Mouse (Mus musculus): Measurements from ENCODE around the gene Calr. TPM values are rescaled to one million over a fixed set of nuclear protein-coding genes. Genes with fewer than 3 reads are reported as not detected.
"Not testable (repeated sequence)": the region's sequence is repeated elsewhere in the genome, so short reads cannot be mapped to it uniquely, and the experiment has no call there.

Gene Calr
- polyA plus RNA-seq, 1 experiment from 2014 or later: 938 TPM

- WGBS: 1% methylated on average over 58 of the region's 59 CpGs
- peak; percentile 72 for ATAC-seq (ENCODE audit: insufficient read depth, low FRiP score, low read depth)
- H3K27me3 ChIP-seq (replicated peaks): no peaks in the 10 kb centered on the region
Observed at GRCm38 (mm10) chr8:84832034-84832717, 14.6 kb downstream of the Calr start.

GRCm38 (mm10) chr8:84831490-84831889, 15.2 kb downstream of the Calr start, which contains the start of gene Gadd45gip1:
Gene Gadd45gip1 (plus strand): TSS chr8:84831522.
- ATAC-seq (ENCODE audit: insufficient read depth, low FRiP score, low read depth): no peak
- H3K4me2 ChIP-seq: peak within 1 kb of the TSS; percentile 61

More at GRCm38 (mm10) chr8:84832034-84832717, 14.6 kb downstream of the Calr start:
- peak overlapping the region; percentile 99 for H3K4me3 ChIP-seq (replicated peaks)
- H3K4me2 ChIP-seq: peak overlapping the region; percentile 61
- peak overlapping the region; percentile 96 for H3K27ac ChIP-seq
- H3K9me3 ChIP-seq: no peaks in the 10 kb centered on the region
- H3K9ac ChIP-seq: peak overlapping the region; percentile 95
- peaks cover 30% of the 10 kb centered on the region for H3K36me3 ChIP-seq
- peaks cover 16% of the 10 kb centered on the region for H3K4me1 ChIP-seq

GRCm38 (mm10) chr8:84826518-84826917, 20.2 kb downstream of the Calr start:
- H3K9ac ChIP-seq; ATAC-seq (ENCODE audit: insufficient read depth, low FRiP score, low read depth); H3K27me3 ChIP-seq (replicated peaks); H3K4me1 ChIP-seq; H3K4me3 ChIP-seq (replicated peaks); H3K4me2 ChIP-seq; H3K9me3 ChIP-seq; H3K27ac ChIP-seq; H3K36me3 ChIP-seq: not testable (repeated sequence)
- 81% methylated on average over 2 of the region's 2 CpGs for WGBS

More at GRCm38 (mm10) chr8:84831490-84831889, 15.2 kb downstream of the Calr start, which contains the start of gene Gadd45gip1:
- WGBS: 61% methylated on average over 11 of the region's 11 CpGs
- Histone ChIP-seq H3K9me3 (no peaks in the 10 kb centered on the region), H3K9ac (peak within 1 kb of the TSS; percentile 95), H3K36me3 (peaks cover 23% of the 10 kb centered on the region), H3K27ac (peak within 1 kb of the TSS; percentile 96), H3K4me3 (replicated peaks) (peak within 1 kb of the TSS; percentile 99), H3K27me3 (replicated peaks) (no peaks in the 10 kb centered on the region), H3K4me1 (peaks cover 16% of the 10 kb centered on the region)

GRCm38 (mm10) chr8:84825636-84826035, 21.1 kb downstream of the Calr start:
- H3K36me3 ChIP-seq: no peaks in the 10 kb centered on the region
- H3K4me3 ChIP-seq (replicated peaks): no peak overlapping the region
- no peaks in the 10 kb centered on the region for H3K9me3 ChIP-seq
- peaks cover 7% of the 10 kb centered on the region; the same call in 1 of the 2 replicates for H3K4me1 ChIP-seq
- ATAC-seq (ENCODE audit: insufficient read depth, low FRiP score, low read depth): no peak
- H3K4me2 ChIP-seq: no peak overlapping the region
- H3K27ac ChIP-seq: no peak overlapping the region
- WGBS: 46% methylated on average over 4 of the region's 4 CpGs
- no peak overlapping the region for H3K9ac ChIP-seq
- H3K27me3 ChIP-seq (replicated peaks): no peaks in the 10 kb centered on the region

GRCm38 (mm10) chr8:84823653-84824052, 23.1 kb downstream of the Calr start:
- Histone ChIP-seq H3K36me3 (no peaks in the 10 kb centered on the region), H3K27me3 (replicated peaks) (no peaks in the 10 kb centered on the region), H3K9ac (no peak overlapping the region), H3K4me2 (peak overlapping the region; percentile 53), H3K4me1 (peaks cover 7% of the 10 kb centered on the region; the same call in 1 of the 2 replicates), H3K9me3 (no peaks in the 10 kb centered on the region), H3K27ac (no peak overlapping the region), H3K4me3 (replicated peaks) (no peak overlapping the region)
- 1% methylated on average over 18 of the region's 18 CpGs for WGBS
- ATAC-seq (ENCODE audit: insufficient read depth, low FRiP score, low read depth): peak; percentile 81

GRCm38 (mm10) chr8:84822723-84823122, 24.0 kb downstream of the Calr start, which contains the start of gene Dand5:
Gene Dand5 (minus strand): TSS chr8:84822823.
- H3K9ac ChIP-seq: no peak within 1 kb of the TSS
- H3K27me3 ChIP-seq (replicated peaks): no peaks in the 10 kb centered on the region
- 34% methylated on average over 3 of the region's 3 CpGs for WGBS
- no peaks in the 10 kb centered on the region for H3K9me3 ChIP-seq
- H3K4me1 ChIP-seq: peaks cover 7% of the 10 kb centered on the region; the same call in 1 of the 2 replicates
- ATAC-seq (ENCODE audit: insufficient read depth, low FRiP score, low read depth): no peak
- H3K27ac ChIP-seq: no peak within 1 kb of the TSS
- H3K4me3 ChIP-seq (replicated peaks): no peak within 1 kb of the TSS
- H3K4me2 ChIP-seq: peak within 1 kb of the TSS; percentile 53
- no peaks in the 10 kb centered on the region for H3K36me3 ChIP-seq

GRCm38 (mm10) chr8:84816117-84816516, 30.6 kb downstream of the Calr start:
- no peak for ATAC-seq (ENCODE audit: insufficient read depth, low FRiP score, low read depth)
- 75% methylated on average over 17 of the region's 17 CpGs for WGBS

GRCm38 (mm10) chr8:84815547-84815946, 31.2 kb downstream of the Calr start:
- peak; percentile 65 for ATAC-seq (ENCODE audit: insufficient read depth, low FRiP score, low read depth)
- H3K4me2 ChIP-seq: no peak overlapping the region
- no peaks in the 10 kb centered on the region for H3K36me3 ChIP-seq
- H3K9me3 ChIP-seq: no peaks in the 10 kb centered on the region
- 10% methylated on average over 9 of the region's 9 CpGs for WGBS
- H3K4me1 ChIP-seq: 0 out of 2 replicates have a peak, but pooled peaks cover 6% of the 10 kb centered on the region
- no peak overlapping the region for H3K27ac ChIP-seq
- H3K27me3 ChIP-seq (replicated peaks): peaks cover 10% of the 10 kb centered on the region; the same call in 1 of the 2 replicates
- no peak overlapping the region for H3K4me3 ChIP-seq (replicated peaks)
- H3K9ac ChIP-seq: no peak overlapping the region

More at GRCm38 (mm10) chr8:84816117-84816516, 30.6 kb downstream of the Calr start:
- 0 out of 2 replicates have a peak, but pooled peaks cover 4% of the 10 kb centered on the region for H3K4me1 ChIP-seq
- no peak overlapping the region for H3K4me2 ChIP-seq
- H3K36me3 ChIP-seq: no peaks in the 10 kb centered on the region
- peaks cover 10% of the 10 kb centered on the region; the same call in 1 of the 2 replicates for H3K27me3 ChIP-seq (replicated peaks)
- no peak overlapping the region for H3K4me3 ChIP-seq (replicated peaks)
- no peak overlapping the region for H3K27ac ChIP-seq
- H3K9ac ChIP-seq: no peak overlapping the region
- no peaks in the 10 kb centered on the region for H3K9me3 ChIP-seq

- Histone ChIP-seq H3K27me3 (replicated peaks) (peaks cover 10% of the 10 kb centered on the region), H3K4me2 (no peak overlapping the region), H3K9ac (no peak overlapping the region), H3K36me3 (no peaks in the 10 kb centered on the region), H3K27ac (no peak overlapping the region), H3K9me3 (no peaks in the 10 kb centered on the region), H3K4me1 (0 out of 2 replicates have a peak, but pooled peaks cover 8% of the 10 kb centered on the region), H3K4me3 (replicated peaks) (no peak overlapping the region)
- ATAC-seq (ENCODE audit: insufficient read depth, low FRiP score, low read depth): no peak
- WGBS: 41% methylated on average over 19 of the region's 19 CpGs
Observed at GRCm38 (mm10) chr8:84814555-84815441, 31.9 kb downstream of the Calr start.

- Histone ChIP-seq H3K9me3 (no peaks in the 10 kb centered on the region), H3K27ac (no peak overlapping the region), H3K27me3 (replicated peaks) (peaks cover 11% of the 10 kb centered on the region), H3K4me1 (0 out of 2 replicates have a peak, but pooled peaks cover 8% of the 10 kb centered on the region), H3K4me3 (replicated peaks) (no peak overlapping the region), H3K4me2 (no peak overlapping the region), H3K36me3 (no peaks in the 10 kb centered on the region), H3K9ac (no peak overlapping the region)
- 86% methylated on average over 11 of the region's 11 CpGs for WGBS
- ATAC-seq (ENCODE audit: insufficient read depth, low FRiP score, low read depth): no peak
Observed at GRCm38 (mm10) chr8:84814240-84814554, 32.5 kb downstream of the Calr start.

GRCm38 (mm10) chr8:84813830-84814229, 32.9 kb downstream of the Calr start:
- no peaks in the 10 kb centered on the region for H3K9me3 ChIP-seq
- 84% methylated on average over 3 of the region's 3 CpGs for WGBS

More at GRCm38 (mm10) chr8:84813830-84814229, 32.9 kb downstream of the Calr start:
- no peak overlapping the region for H3K9ac ChIP-seq
- H3K36me3 ChIP-seq: no peaks in the 10 kb centered on the region
- H3K27ac ChIP-seq: no peak overlapping the region
- no peak for ATAC-seq (ENCODE audit: insufficient read depth, low FRiP score, low read depth)
- H3K4me3 ChIP-seq (replicated peaks): no peak overlapping the region
- peaks cover 14% of the 10 kb centered on the region for H3K27me3 ChIP-seq (replicated peaks)
- H3K4me2 ChIP-seq: no peak overlapping the region
- 0 out of 2 replicates have a peak, but pooled peaks cover 8% of the 10 kb centered on the region for H3K4me1 ChIP-seq

Measured in stomach, embryonic 15.5 days (tissue).